Mouse (Mus musculus) embryonic fibroblast, embryonic 13.5 days (primary cell): ENCODE results near the gene Cd79a.

Experiments
- CTCF ChIP-seq: IDR thresholded peaks from 2 replicates; pipeline ENCODE4 v1.5.1; 2011; ENCODE audit warnings: mild to moderate bottlenecking, control low read depth, low read length, moderate library complexity, borderline replicate concordance; ENCODE audit not compliant: insufficient read depth
- POLR2A ChIP-seq: IDR thresholded peaks from 2 replicates; pipeline ENCODE4 v1.6.1; 2011; ENCODE audit warnings: low read depth, mild to moderate bottlenecking, control low read depth, low read length, moderate library complexity

DNA sequence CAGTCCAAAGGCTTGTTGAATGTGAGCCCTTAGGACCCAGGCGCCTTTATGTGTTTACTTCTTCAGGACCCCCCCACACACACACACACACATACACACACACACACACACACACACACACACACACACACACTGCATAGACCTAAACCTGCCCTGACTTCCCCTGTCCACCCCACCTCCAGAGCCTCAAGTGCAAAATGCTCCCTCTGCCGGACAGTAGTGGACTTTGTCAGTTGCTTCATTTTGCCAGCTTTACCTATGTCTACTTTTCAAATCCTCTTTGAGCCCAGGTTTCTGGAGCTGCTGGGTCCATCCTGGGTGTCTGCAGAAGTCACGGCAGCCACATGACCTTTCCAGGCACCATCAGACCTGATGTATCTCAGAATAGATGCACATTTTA is 7.8 kb downstream of the Cd79a start:
- TF ChIP-seq POLR2A (no peak), CTCF (peak; percentile 52; the same call in 1 of the 2 replicates)
